Mouse (Mus musculus): Measurements from ENCODE around the gene Sncb.

The Sncb gene

GRCm38 (mm10) chr13:54749061-54749863 is 17.1 kb downstream of the Sncb start:
- peak; percentile 27 for DNase-seq (ENCODE audit: low spot score)

- DNase-seq (ENCODE audit: low spot score): no peak
Observed at GRCm38 (mm10) chr13:54748721-54749060, 17.7 kb downstream of the Sncb start.

- DNase-seq (ENCODE audit: low spot score): no peak
Observed at GRCm38 (mm10) chr13:54748190-54748589, 18.2 kb downstream of the Sncb start.

- no peak for DNase-seq (ENCODE audit: low spot score)
Observed at GRCm38 (mm10) chr13:54746896-54747295, 19.5 kb downstream of the Sncb start.

- DNase-seq (ENCODE audit: low spot score): no peak
Observed at GRCm38 (mm10) chr13:54746110-54746509, 20.3 kb downstream of the Sncb start.

GRCm38 (mm10) chr13:54738213-54738601 is 28.2 kb downstream of the Sncb start:
- DNase-seq (ENCODE audit: low spot score): peak; percentile 14

- DNase-seq (ENCODE audit: low spot score): no peak
Observed at GRCm38 (mm10) chr13:54737488-54738212, 28.7 kb downstream of the Sncb start.

- no peak for DNase-seq (ENCODE audit: low spot score)
Observed at GRCm38 (mm10) chr13:54736931-54737330, 29.5 kb downstream of the Sncb start.

GRCm38 (mm10) chr13:54726131-54726530 is 40.3 kb downstream of the Sncb start:
- no peak for DNase-seq (ENCODE audit: low spot score)

- DNase-seq (ENCODE audit: low spot score): no peak
Observed at GRCm38 (mm10) chr13:54723143-54723542, 43.3 kb downstream of the Sncb start.

GRCm38 (mm10) chr13:54716916-54717315 is 49.5 kb downstream of the Sncb start:
- DNase-seq (ENCODE audit: low spot score): no peak

GRCm38 (mm10) chr13:54714996-54715395 is 51.4 kb downstream of the Sncb start:
- DNase-seq (ENCODE audit: low spot score): no peak

- no peak for DNase-seq (ENCODE audit: low spot score)
Observed at GRCm38 (mm10) chr13:54714393-54714792, 52.0 kb downstream of the Sncb start.

GRCm38 (mm10) chr13:54710866-54711265 is 55.5 kb downstream of the Sncb start:
- DNase-seq (ENCODE audit: low spot score): no peak

All from ovary, adult 18-20 months (tissue).